Comparison of ENCODE assay signal across 14 mouse cellular contexts in the genomic region with DNA sequence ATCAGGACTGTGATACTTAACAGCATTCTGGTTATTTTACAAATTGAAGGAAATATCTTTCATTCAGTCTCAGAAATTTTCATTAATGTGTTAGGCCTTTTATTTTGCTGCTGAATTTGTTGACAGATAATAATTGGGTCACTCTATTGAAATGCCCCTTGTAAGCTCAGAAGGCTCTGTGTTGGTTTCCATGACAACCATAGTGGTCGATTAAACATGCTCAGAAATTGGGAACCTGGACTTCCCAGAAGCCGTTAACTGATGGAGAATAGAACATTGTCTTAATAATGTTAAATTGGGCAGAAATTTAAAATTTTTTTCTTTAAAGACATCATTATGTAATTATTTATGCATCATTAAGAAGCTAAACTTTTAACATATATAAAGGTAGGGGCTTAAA. TPM values are rescaled to one million over a fixed set of nuclear protein-coding genes. Genes with fewer than 3 reads are reported as not detected.
DNase-seq lines count a peak whose midpoint lies in the region; ATAC-seq and TF ChIP-seq lines count a peak whose summit lies in the region.
"Had no signal": no experiment of that assay in that cellular context is flagged by ENCODE, and none has a peak within 500 bp of the region (broad histone marks: within the 10 kb centered on the region; RNA-seq: fewer than 3 reads in every experiment).

No protein-coding gene starts in this region.

- H3K36me3 ChIP-seq in forebrain, embryonic 10.5 days (replicated peaks) = no peaks in the 10 kb centered on the region
- H3K36me3 ChIP-seq in hindbrain, embryonic 14.5 days (replicated peaks; ENCODE audit: control insufficient read depth, insufficient read depth) = no peaks in the 10 kb centered on the region
- H3K36me3 ChIP-seq in neural tube, embryonic 14.5 days (ENCODE audit: control insufficient read depth, insufficient read depth, low read length) = no peaks in the 10 kb centered on the region
- H3K36me3 ChIP-seq: lung, embryonic 15.5 days had no signal

- H3K4me2 ChIP-seq in hindbrain, embryonic 14.5 days (replicated peaks) = no peak overlapping the region
- no peak overlapping the region for H3K4me2 ChIP-seq in neural tube, embryonic 14.5 days (ENCODE audit: low read depth, low read length)
- H3K4me2 ChIP-seq: lung, embryonic 15.5 days had no signal

- peak; percentile 71; the same call in 1 of the 2 replicates for ATAC-seq in hindbrain, embryonic 14.5 days (ENCODE audit: low FRiP score)
- peak; percentile 52; the same call in 1 of the 2 replicates for ATAC-seq in neural tube, embryonic 14.5 days (ENCODE audit: low read depth)
- ATAC-seq: intestine, postnatal 0 days had no signal

- peaks cover 59% of the 10 kb centered on the region for H3K27me3 ChIP-seq in forebrain, embryonic 10.5 days (ENCODE audit: poor library complexity, severe bottlenecking)
- H3K27me3 ChIP-seq in hindbrain, embryonic 14.5 days (ENCODE audit: control insufficient read depth, insufficient read depth, low read length) = no peaks in the 10 kb centered on the region
- H3K27me3 ChIP-seq in neural tube, embryonic 14.5 days (ENCODE audit: control insufficient read depth, insufficient read depth, low read length) = no peaks in the 10 kb centered on the region
- H3K27me3 ChIP-seq: lung, embryonic 15.5 days had no signal

- H3K27ac ChIP-seq in layer of hippocampus, adult 2 months = peak overlapping the region; percentile 43; the same call in 1 of the 2 replicates
- no peak overlapping the region for H3K27ac ChIP-seq in forebrain, embryonic 10.5 days
- H3K27ac ChIP-seq in hindbrain, embryonic 14.5 days = no peak overlapping the region
- H3K27ac ChIP-seq in neural tube, embryonic 14.5 days (ENCODE audit: low read depth, low read length) = no peak overlapping the region
- H3K27ac ChIP-seq: lung, embryonic 15.5 days; stomach, postnatal 0 days had no signal

- no peak overlapping the region for H3K9ac ChIP-seq in hindbrain, embryonic 14.5 days
- no peak overlapping the region for H3K9ac ChIP-seq in neural tube, embryonic 14.5 days (replicated peaks; ENCODE audit: low read depth, low read length)
- H3K9ac ChIP-seq: lung, embryonic 15.5 days had no signal

- H3K4me3 ChIP-seq in layer of hippocampus, adult 2 months = no peak overlapping the region
- H3K4me3 ChIP-seq in forebrain, embryonic 10.5 days = no peak overlapping the region
- H3K4me3 ChIP-seq in hindbrain, embryonic 14.5 days (replicated peaks; ENCODE audit: low read length) = no peak overlapping the region
- H3K4me3 ChIP-seq in neural tube, embryonic 14.5 days (ENCODE audit: low read depth, low read length) = no peak overlapping the region
- H3K4me3 ChIP-seq: lung, embryonic 15.5 days had no signal

- 15% methylated on average over 2 of the region's 2 CpGs for WGBS in forebrain, embryonic 10.5 days
- 11% methylated on average over 2 of the region's 2 CpGs for WGBS in hindbrain, embryonic 14.5 days
- WGBS in neural tube, embryonic 14.5 days = 12% methylated on average over 2 of the region's 2 CpGs

- no peak for DNase-seq in layer of hippocampus, adult 2 months (ENCODE audit: low spot score in 2 of 2)
- no peak for DNase-seq in layer of hippocampus, postnatal 14 days (ENCODE audit: low spot score in 2 of 2)
- DNase-seq in forebrain, embryonic 10.5 days (ENCODE audit: extremely low spot score, low spot score) = peak; percentile 27
- DNase-seq in hindbrain, embryonic 14.5 days (ENCODE audit: low spot score) = peak; percentile 56
- DNase-seq in spleen, postnatal 36 days (ENCODE audit: low spot score in 2 of 2) = no peak
- no peak for DNase-seq in lung, postnatal 25 days (ENCODE audit: low spot score)
- no peak for DNase-seq in lung, postnatal 14 days
- DNase-seq: kidney, postnatal 36 days; thymus, postnatal 4 days had no signal

- no peaks in the 10 kb centered on the region for H3K9me3 ChIP-seq in forebrain, embryonic 10.5 days
- no peaks in the 10 kb centered on the region for H3K9me3 ChIP-seq in hindbrain, embryonic 14.5 days (ENCODE audit: control insufficient read depth, low read length)
- no peaks in the 10 kb centered on the region for H3K9me3 ChIP-seq in neural tube, embryonic 14.5 days (ENCODE audit: control insufficient read depth, low read length)
- H3K9me3 ChIP-seq: lung, embryonic 15.5 days had no signal

- H3K4me1 ChIP-seq in forebrain, embryonic 10.5 days = peaks cover 22% of the 10 kb centered on the region
- peaks cover 10% of the 10 kb centered on the region; the same call in 1 of the 2 replicates for H3K4me1 ChIP-seq in hindbrain, embryonic 14.5 days (replicated peaks; ENCODE audit: control insufficient read depth, insufficient read depth, low read length)
- H3K4me1 ChIP-seq in neural tube, embryonic 14.5 days (ENCODE audit: control insufficient read depth, insufficient read depth, low read length) = no peaks in the 10 kb centered on the region
- H3K4me1 ChIP-seq: lung, embryonic 15.5 days had no signal

- no peak for TF ChIP-seq CTCF in layer of hippocampus, adult 2 months (conservative IDR thresholded peaks at IDR 0.05)

RNA-seq across cellular contexts. Expression of gene Gpm6a, which starts 20.9 kb away (rescaled TPM):
- 100 to 1,000 TPM; 959 to 981 TPM for total RNA-seq in layer of hippocampus, adult 2 months (2021)
- 1,000 to 10,000 TPM; 1,125 to 1,188 TPM for total RNA-seq in layer of hippocampus, postnatal 14 days (2021)
- polyA plus RNA-seq in forebrain, embryonic 10.5 days (2016; fragmentation: Nextera tagmentation; extraction: Ambion mirVana) = 28.0 and 29.8 TPM in 2 replicates
- polyA plus RNA-seq in hindbrain, embryonic 14.5 days (2014; fragmentation: Nextera tagmentation; extraction: Ambion mirVana) = 552 and 648 TPM in 2 replicates
- polyA plus RNA-seq in neural tube, embryonic 14.5 days (2014; fragmentation: Nextera tagmentation; extraction: Ambion mirVana) = 484 and 610 TPM in 2 replicates
- total RNA-seq: common myeloid progenitor, adult 5-6 weeks had no signal

Comparison
In these comparisons a context has a peak if more than half of its experiments do, and no peak if none do; other contexts are left out.
1. DNase-seq: peak in forebrain, embryonic 10.5 days (single experiment) and hindbrain, embryonic 14.5 days (single experiment); none in layer of hippocampus, adult 2 months (0 of 2), layer of hippocampus, postnatal 14 days (0 of 2), spleen, postnatal 36 days (0 of 2), lung, postnatal 25 days (single experiment) and lung, postnatal 14 days (single experiment).
2. RNA of gene Gpm6a, which starts 20.9 kb away (polyA plus RNA-seq): 484 to 610 TPM in neural tube, embryonic 14.5 days and 552 to 648 TPM in hindbrain, embryonic 14.5 days; 28.0 to 29.8 TPM in forebrain, embryonic 10.5 days; every median in the first group is over 10 times any median in the second.